Mouse (Mus musculus) limb, embryonic 11.5 days (tissue): ENCODE results near the gene Gnb1l. TPM values are rescaled to one million over a fixed set of nuclear protein-coding genes. Genes with fewer than 3 reads are reported as not detected.

ENCODE experiments used
- ATAC-seq: fragments of 200-750 bp; cut with Nextera tagmentation; 2 replicates; pipeline ENCODE4 v1.8.0; 2017; ENCODE audit warnings: low read depth; ENCODE audit not compliant: insufficient number of reproducible peaks, low FRiP score, low TSS enrichment
- DNase-seq: peaks from one replicate; pipeline ENCODE4 v3.0.0-alpha.2; 2015; ENCODE audit warnings: low spot score
- H3K27ac ChIP-seq: fragments of 300-500 bp; sonication (generic); replicated peaks from 2 replicates; pipeline ENCODE4 v1.5.1; 2014; ENCODE audit warnings: low read depth, mild to moderate bottlenecking, low read length
- H3K27me3 ChIP-seq: fragments of 300-500 bp; sonication (generic); 2 replicates; pipeline ENCODE4 v1.6.1; 2014; ENCODE audit warnings: mild to moderate bottlenecking, low read length, mixed read lengths; ENCODE audit not compliant: control insufficient read depth, insufficient read depth
- H3K36me3 ChIP-seq: fragments of 300-500 bp; sonication (generic); 2 replicates; pipeline ENCODE4 v1.6.1; 2014; ENCODE audit warnings: mild to moderate bottlenecking, low read length, moderate library complexity, mixed read lengths; ENCODE audit not compliant: control insufficient read depth, insufficient read depth
- H3K4me1 ChIP-seq: fragments of 300-500 bp; sonication (generic); 2 replicates; pipeline ENCODE4 v1.6.1; 2014; ENCODE audit warnings: low read length, mixed read lengths; ENCODE audit not compliant: control insufficient read depth, insufficient read depth
- H3K4me2 ChIP-seq: fragments of 300-500 bp; sonication (generic); 2 replicates; pipeline ENCODE4 v1.6.1; 2014; ENCODE audit warnings: low read depth, mild to moderate bottlenecking, moderate library complexity; ENCODE audit not compliant: severe bottlenecking
- H3K4me3 ChIP-seq: fragments of 300-500 bp; sonication (generic); 2 replicates; pipeline ENCODE4 v1.5.1; 2014; ENCODE audit warnings: low read depth, low read length
- H3K9ac ChIP-seq: fragments of 300-500 bp; sonication (generic); 2 replicates; pipeline ENCODE4 v1.6.1; 2014; ENCODE audit warnings: mild to moderate bottlenecking, low read length
- H3K9me3 ChIP-seq: fragments of 300-500 bp; sonication (generic); 2 replicates; pipeline ENCODE4 v1.6.1; 2016; ENCODE audit warnings: low read length; ENCODE audit not compliant: control insufficient read depth
- WGBS: fragments of 180-500 bp; shearing (Covaris S2); extraction: QIAGEN DNeasy Blood & Tissue Kit; methylation state at CpG from one replicate; pipeline ENCODE4 v1.1.7; 2014; 5-methylcytosine and 5-hydroxymethylcytosine counted together
- polyA plus RNA-seq: library from polyadenylated mRNA; unstranded; fragments of >200 nt; fragmentation: Nextera tagmentation; extraction: Ambion mirVana; gene quantifications from 2 replicates; pipeline ENCODE4 v1.2.1, GENCODE M21; 2014

The Gnb1l gene
- polyA plus RNA-seq, 1 experiment from 2014 or later, result 18.6 TPM

- ATAC-seq, result no peak
- peak overlapping the region; percentile 59 for H3K9ac ChIP-seq
- H3K4me1 ChIP-seq, result peaks cover 36% of the 10 kb centered on the region
- H3K27me3 ChIP-seq, result peaks cover 93% of the 10 kb centered on the region
- H3K27ac ChIP-seq, result no peak overlapping the region
- DNase-seq, result peak; percentile 39
- H3K4me2 ChIP-seq, result peak overlapping the region; percentile 80
- under 1% methylated on average over 20 of the region's 62 CpGs for WGBS
- H3K36me3 ChIP-seq, result no peaks in the 10 kb centered on the region
- peak overlapping the region; percentile 35 for H3K4me3 ChIP-seq
- no peaks in the 10 kb centered on the region for H3K9me3 ChIP-seq
These were observed 88.5 kb downstream of the Gnb1l start for GRCm38 (mm10) chr16:18586906-18587546.

- no peaks in the 10 kb centered on the region for H3K9me3 ChIP-seq
- H3K9ac ChIP-seq, result no peak overlapping the region
- peaks cover 29% of the 10 kb centered on the region for H3K4me1 ChIP-seq
- no peak overlapping the region for H3K27ac ChIP-seq
- peak overlapping the region; percentile 23 for H3K4me3 ChIP-seq
- no peak for ATAC-seq
- peak; percentile 68 for DNase-seq
- WGBS, result 1% methylated on average over 57 of the region's 57 CpGs
- H3K36me3 ChIP-seq, result no peaks in the 10 kb centered on the region
- peak overlapping the region; percentile 38 for H3K4me2 ChIP-seq
- peaks cover 88% of the 10 kb centered on the region for H3K27me3 ChIP-seq
These were observed 89.6 kb downstream of the Gnb1l start for GRCm38 (mm10) chr16:18587847-18588737.

- Histone ChIP-seq H3K36me3 (no peaks in the 10 kb centered on the region), H3K9ac (no peak overlapping the region), H3K27me3 (peaks cover 88% of the 10 kb centered on the region), H3K4me2 (peak overlapping the region; percentile 38), H3K9me3 (no peaks in the 10 kb centered on the region), H3K4me3 (0 out of 2 replicates have a peak overlapping the region, but pooled peaks have one; percentile 10), H3K4me1 (peaks cover 29% of the 10 kb centered on the region), H3K27ac (no peak overlapping the region)
- WGBS, result 1% methylated on average over 31 of the region's 31 CpGs
- ATAC-seq, result no peak
- DNase-seq, result no peak
These were observed 90.2 kb downstream of the Gnb1l start for GRCm38 (mm10) chr16:18588738-18589055.

GRCm38 (mm10) chr16:18589080-18589621 lies 90.6 kb downstream of the Gnb1l start:
- Histone ChIP-seq H3K4me3 (no peak overlapping the region), H3K36me3 (no peaks in the 10 kb centered on the region), H3K9me3 (no peaks in the 10 kb centered on the region), H3K9ac (no peak overlapping the region), H3K27me3 (peaks cover 85% of the 10 kb centered on the region), H3K27ac (no peak overlapping the region), H3K4me2 (no peak overlapping the region), H3K4me1 (peaks cover 29% of the 10 kb centered on the region)
- ATAC-seq (no peak), DNase-seq (peak; percentile 42)
- WGBS, result 10% methylated on average over 9 of the region's 9 CpGs

DNA sequence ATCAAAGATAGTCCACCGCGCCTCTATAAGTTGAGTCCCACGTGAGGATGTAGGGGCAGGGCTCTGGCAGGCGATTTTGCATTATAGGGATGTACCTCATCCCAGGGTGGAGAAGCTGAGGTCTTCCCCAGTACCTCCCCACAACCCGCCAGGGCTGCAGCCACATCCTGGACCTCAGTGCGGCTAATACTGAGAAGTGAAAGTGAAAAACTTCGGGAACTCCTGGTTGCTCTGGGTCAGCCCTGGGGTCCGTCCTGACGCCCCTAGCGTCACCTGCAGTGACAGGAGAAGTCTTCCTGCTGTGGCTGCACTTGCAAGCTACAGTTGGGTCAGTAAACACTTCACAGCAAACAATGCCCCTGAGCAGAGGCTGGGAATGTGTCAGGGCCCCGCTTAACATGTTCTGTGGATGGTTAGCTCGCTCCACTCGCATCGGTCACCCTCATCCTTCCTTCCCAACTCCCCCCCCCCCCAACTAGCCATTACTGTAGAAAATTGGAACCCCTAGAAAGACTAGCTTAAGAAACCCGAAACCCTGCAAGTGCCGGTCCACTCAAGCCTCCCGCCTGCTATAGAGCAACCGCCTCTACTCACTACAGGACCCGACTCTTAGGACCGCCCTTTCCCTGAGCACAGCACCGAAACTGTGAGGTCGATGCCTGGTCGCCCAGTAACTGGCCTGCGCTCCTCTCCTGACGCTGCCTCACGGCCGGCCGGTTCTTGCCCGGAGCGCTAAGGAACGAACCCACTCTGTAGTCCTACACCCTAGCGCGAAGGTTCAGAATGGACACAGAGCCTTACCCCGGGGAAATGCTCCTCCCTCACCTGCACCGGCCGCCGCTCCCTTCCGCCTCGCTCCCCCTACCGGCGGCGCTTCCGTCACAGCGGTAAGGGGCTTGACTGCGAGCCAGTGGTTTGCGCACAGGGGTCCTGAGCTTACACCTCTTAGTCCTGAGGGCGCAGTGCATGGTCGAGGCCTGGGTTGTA lies 91.6 kb downstream of the Gnb1l start, which contains the start of gene Tbx1:
Gene Tbx1 (minus strand): TSS at position 868 of the 987 bp plus-strand sequence.
- H3K27ac ChIP-seq, result no peak within 1 kb of the TSS
- H3K9ac ChIP-seq, result peak within 1 kb of the TSS; percentile 27
- H3K27me3 ChIP-seq, result peaks cover 75% of the 10 kb centered on the region
- no peaks in the 10 kb centered on the region for H3K9me3 ChIP-seq
- DNase-seq (peak; percentile 67), ATAC-seq (no peak)
- H3K36me3 ChIP-seq, result no peaks in the 10 kb centered on the region
- 1% methylated on average over 48 of the region's 48 CpGs for WGBS
- H3K4me2 ChIP-seq, result peak within 1 kb of the TSS; percentile 38
- peak within 1 kb of the TSS; percentile 24 for H3K4me3 ChIP-seq
- H3K4me1 ChIP-seq, result peaks cover 29% of the 10 kb centered on the region

GRCm38 (mm10) chr16:18591047-18592018 lies 92.8 kb downstream of the Gnb1l start:
- Histone ChIP-seq H3K36me3 (no peaks in the 10 kb centered on the region), H3K27ac (no peak overlapping the region), H3K9me3 (no peaks in the 10 kb centered on the region), H3K4me3 (peak overlapping the region; percentile 21), H3K9ac (peak overlapping the region; percentile 27), H3K4me2 (peak overlapping the region; percentile 38), H3K27me3 (peaks cover 63% of the 10 kb centered on the region), H3K4me1 (peaks cover 28% of the 10 kb centered on the region)
- no peak for ATAC-seq
- peak; percentile 79 for DNase-seq
- under 1% methylated on average over 59 of the region's 59 CpGs for WGBS

GRCm38 (mm10) chr16:18593930-18594329 lies 95.4 kb downstream of the Gnb1l start:
- Histone ChIP-seq H3K4me1 (peaks cover 13% of the 10 kb centered on the region; the same call in 1 of the 2 replicates), H3K36me3 (no peaks in the 10 kb centered on the region), H3K9me3 (no peaks in the 10 kb centered on the region), H3K9ac (no peak overlapping the region), H3K27me3 (peaks cover 44% of the 10 kb centered on the region), H3K4me2 (no peak overlapping the region), H3K27ac (no peak overlapping the region), H3K4me3 (no peak overlapping the region)
- DNase-seq (no peak), ATAC-seq (no peak)
- WGBS, result 80% methylated on average over 2 of the region's 2 CpGs
